Mouse (Mus musculus) CH12F3 (cell line): Measurements from ENCODE around the gene Olfr1116.
"Not testable (repeated sequence)": the region's sequence is repeated elsewhere in the genome, so short reads cannot be mapped to it uniquely, and the experiment has no call there.

ENCODE experiments used
- in situ Hi-C: fragments of 300-500 bp; cut with MboI; formaldehyde crosslinking; loops from 2 replicates; pipeline ENCODE4 v1.14.3; 2020; ENCODE audit warnings: low sequenced_read_pairs

The Olfr1116 gene

DNA sequence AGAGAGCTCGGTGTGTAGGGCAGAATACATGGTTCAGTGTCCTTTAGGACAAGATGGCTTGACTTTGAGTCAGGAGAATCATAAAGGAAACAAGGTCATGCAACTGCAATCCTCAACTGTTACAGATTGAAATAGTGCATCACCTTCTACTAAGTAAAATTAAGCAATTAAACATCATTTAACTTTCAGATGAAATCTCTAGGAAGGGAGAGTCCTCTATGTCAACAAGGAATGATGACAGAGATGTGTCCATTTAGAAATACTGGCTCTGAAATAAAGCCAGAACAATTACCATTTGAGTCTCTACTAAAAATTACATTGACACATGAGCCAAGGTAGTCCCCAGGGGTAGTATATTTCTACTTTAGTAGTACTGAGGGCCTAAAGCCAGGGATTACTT is at the start of gene Olfr1116:
TSS of gene Olfr1116 (plus strand) at position 301 of the 400 bp plus-strand sequence.
- in situ Hi-C loops, result no loop called here

DNA sequence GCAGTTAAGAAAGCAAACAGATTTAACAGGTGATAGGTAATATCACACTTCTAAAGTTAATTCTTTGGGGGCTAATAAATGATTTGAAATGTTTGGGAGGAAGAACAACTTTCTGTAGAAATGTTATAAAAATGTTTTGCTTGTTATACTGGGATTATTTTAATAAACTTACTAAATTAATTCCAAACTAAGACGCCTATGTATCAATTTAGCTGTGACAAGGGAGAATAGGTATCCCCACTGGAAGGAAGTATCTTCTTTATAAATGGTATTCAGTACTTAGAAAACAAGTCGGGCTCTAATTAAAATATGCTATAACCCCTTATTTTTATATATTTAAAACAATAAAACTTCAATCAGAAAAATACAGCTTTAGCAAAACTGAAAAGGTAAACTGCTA is 19.6 kb upstream of the Olfr1116 start, which contains the start of gene Olfr1115:
TSS of gene Olfr1115 (plus strand) at position 301 of the 400 bp plus-strand sequence.
- in situ Hi-C loops, result no loop called here

DNA sequence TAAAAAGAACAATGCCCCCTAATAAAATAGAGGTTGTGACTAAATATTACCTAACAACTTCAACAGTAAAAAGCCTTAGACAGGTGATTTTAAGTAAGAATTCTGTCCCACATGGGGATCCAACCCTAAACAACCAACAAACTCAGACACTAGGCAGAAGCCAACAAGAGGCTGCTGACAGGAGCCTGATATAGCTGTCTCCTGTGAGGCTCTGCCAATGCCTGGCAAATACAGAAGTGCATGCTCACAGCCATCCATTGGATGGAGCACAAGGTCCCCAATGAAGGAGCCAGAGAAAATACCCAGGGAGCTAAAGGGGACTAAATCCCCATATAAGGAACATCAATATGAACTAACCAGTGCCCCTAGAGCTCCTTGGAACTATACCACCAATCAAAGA is 26.6 kb downstream of the Olfr1116 start:
- in situ Hi-C loops, result not testable (repeated sequence)

DNA sequence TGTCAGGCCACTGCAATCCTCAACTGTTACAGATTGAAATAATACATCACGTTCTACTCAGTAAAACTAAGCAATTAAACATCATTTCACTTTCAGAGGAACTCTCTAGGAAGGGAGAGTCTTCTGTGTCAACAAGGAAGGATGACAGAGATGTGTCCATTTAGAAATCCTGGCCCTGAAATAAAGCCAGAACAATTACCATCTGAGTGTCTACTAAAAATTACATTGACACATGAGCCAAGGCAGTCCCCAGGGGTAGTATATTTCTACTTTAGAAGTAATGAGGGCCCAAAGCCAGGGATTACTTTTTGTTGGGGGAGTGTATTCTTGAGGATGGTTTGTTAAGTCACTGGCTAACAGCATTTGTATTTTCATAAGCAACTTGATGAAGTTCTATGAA is 39.9 kb downstream of the Olfr1116 start, which contains the start of gene Olfr1118:
TSS of gene Olfr1118 (plus strand) at position 301 of the 400 bp plus-strand sequence.
- in situ Hi-C loops, result no loop called here
